Mouse (Mus musculus): ENCODE measurements at regions not wholly inside any gene's neighbourhood (a gene's known extent, or its start where the extent isn't known, plus 50 kb on each side); places are given as distances from the start of the nearest gene placed in this dataset.

- in situ Hi-C loops (cut with MboI; ENCODE audit: unreplicated experiment in 2 of 2), result no loop called here
Measured at GRCm38 (mm10) chr17:83085792-83086475, 129.2 kb upstream of the Pkdcc start.

- in situ Hi-C loops (cut with MboI; ENCODE audit: unreplicated experiment in 2 of 2), result no loop called here
Measured at GRCm38 (mm10) chr17:83086703-83087102, 128.4 kb upstream of the Pkdcc start.

- in situ Hi-C loops (cut with MboI; ENCODE audit: unreplicated experiment in 2 of 2), result no loop called here
Measured at GRCm38 (mm10) chr17:83088471-83088870, 126.6 kb upstream of the Pkdcc start.

- in situ Hi-C loops (cut with MboI; ENCODE audit: unreplicated experiment in 2 of 2), result no loop called here
Measured at GRCm38 (mm10) chr17:83089856-83090692, 125.0 kb upstream of the Pkdcc start.

GRCm38 (mm10) chr17:83093862-83094261 is 121.2 kb upstream of the Pkdcc start:
- in situ Hi-C loops (cut with MboI; ENCODE audit: unreplicated experiment in 2 of 2), result no loop called here

- in situ Hi-C loops (cut with MboI; ENCODE audit: unreplicated experiment in 2 of 2), result no loop called here
Measured at GRCm38 (mm10) chr17:83096451-83096850, 118.6 kb upstream of the Pkdcc start.

GRCm38 (mm10) chr17:83097998-83098397 is 117.1 kb upstream of the Pkdcc start:
- in situ Hi-C loops (cut with MboI; ENCODE audit: unreplicated experiment in 2 of 2), result no loop called here

- in situ Hi-C loops (cut with MboI; ENCODE audit: unreplicated experiment in 2 of 2), result no loop called here
Measured at GRCm38 (mm10) chr17:83098679-83099413, 116.2 kb upstream of the Pkdcc start.

GRCm38 (mm10) chr17:83101035-83101434 is 114.1 kb upstream of the Pkdcc start:
- in situ Hi-C loops (cut with MboI; ENCODE audit: unreplicated experiment in 2 of 2), result no loop called here

- in situ Hi-C loops (cut with MboI; ENCODE audit: unreplicated experiment in 2 of 2), result no loop called here
Measured at GRCm38 (mm10) chr17:83101756-83102155, 113.3 kb upstream of the Pkdcc start.

- in situ Hi-C loops (cut with MboI; ENCODE audit: unreplicated experiment in 2 of 2), result no loop called here
Measured at GRCm38 (mm10) chr17:83102675-83103412, 112.2 kb upstream of the Pkdcc start.

- in situ Hi-C loops (cut with MboI; ENCODE audit: unreplicated experiment in 2 of 2), result no loop called here
Measured at GRCm38 (mm10) chr17:83108151-83108550, 106.9 kb upstream of the Pkdcc start.

GRCm38 (mm10) chr17:83109792-83110440 is 105.2 kb upstream of the Pkdcc start:
- in situ Hi-C loops (cut with MboI; ENCODE audit: unreplicated experiment in 2 of 2), result no loop called here

GRCm38 (mm10) chr17:83110556-83110955 is 104.5 kb upstream of the Pkdcc start:
- in situ Hi-C loops (cut with MboI; ENCODE audit: unreplicated experiment in 2 of 2), result no loop called here

GRCm38 (mm10) chr17:83115146-83115545 is 99.9 kb upstream of the Pkdcc start:
- in situ Hi-C loops (cut with MboI; ENCODE audit: unreplicated experiment in 2 of 2), result no loop called here

- in situ Hi-C loops (cut with MboI; ENCODE audit: unreplicated experiment in 2 of 2), result no loop called here
Measured at GRCm38 (mm10) chr17:83115832-83116480, 99.1 kb upstream of the Pkdcc start.

- in situ Hi-C loops (cut with MboI; ENCODE audit: unreplicated experiment in 2 of 2), result no loop called here
Measured at GRCm38 (mm10) chr17:83120665-83121232, 94.3 kb upstream of the Pkdcc start.

GRCm38 (mm10) chr17:83122525-83123280 is 92.4 kb upstream of the Pkdcc start:
- in situ Hi-C loops (cut with MboI; ENCODE audit: unreplicated experiment in 2 of 2), result no loop called here

GRCm38 (mm10) chr17:83125057-83125456 is 90.0 kb upstream of the Pkdcc start:
- in situ Hi-C loops (cut with MboI; ENCODE audit: unreplicated experiment in 2 of 2), result no loop called here

Data from v-Abl transformed pro-B cells (cell line).